Mouse (Mus musculus): Measurements from ENCODE around the gene Rack1.
"Not testable (repeated sequence)": the region's sequence is repeated elsewhere in the genome, so short reads cannot be mapped to it uniquely, and the experiment has no call there.

Rack1 gene

DNA sequence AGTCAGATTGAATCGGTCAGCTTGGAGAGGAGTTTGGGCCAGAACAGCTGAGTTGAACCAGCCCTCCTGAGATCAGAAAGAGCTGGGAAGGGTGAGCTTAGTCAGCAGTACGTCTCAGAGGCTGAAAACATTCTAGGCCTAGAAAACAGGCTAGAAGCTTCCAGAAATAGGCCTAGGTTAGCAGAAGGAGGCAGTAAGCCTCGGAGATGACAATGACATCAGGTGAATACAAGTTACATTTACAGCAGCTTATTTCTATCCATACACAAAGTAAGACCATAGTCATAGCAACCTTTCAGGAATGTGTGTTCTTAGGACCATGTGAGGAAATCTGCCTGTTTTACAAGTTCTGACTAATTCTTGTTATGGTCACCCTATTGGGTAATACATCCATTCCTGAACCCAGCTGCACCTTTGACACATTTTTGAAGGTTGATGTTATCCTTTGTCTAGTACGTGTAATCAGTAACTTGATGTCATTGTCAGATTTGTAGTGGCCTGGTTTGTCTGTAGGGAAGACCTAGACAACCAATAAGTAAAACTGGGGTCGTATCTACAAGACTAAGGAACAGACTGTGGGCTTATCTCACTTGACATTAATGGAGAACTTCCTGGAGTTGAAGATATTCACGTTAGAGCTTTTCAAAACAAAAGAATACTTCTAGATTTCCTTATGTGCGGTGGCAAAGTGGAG lies 19.6 kb downstream of the Rack1 start:
- DNase-seq: no peak

DNA sequence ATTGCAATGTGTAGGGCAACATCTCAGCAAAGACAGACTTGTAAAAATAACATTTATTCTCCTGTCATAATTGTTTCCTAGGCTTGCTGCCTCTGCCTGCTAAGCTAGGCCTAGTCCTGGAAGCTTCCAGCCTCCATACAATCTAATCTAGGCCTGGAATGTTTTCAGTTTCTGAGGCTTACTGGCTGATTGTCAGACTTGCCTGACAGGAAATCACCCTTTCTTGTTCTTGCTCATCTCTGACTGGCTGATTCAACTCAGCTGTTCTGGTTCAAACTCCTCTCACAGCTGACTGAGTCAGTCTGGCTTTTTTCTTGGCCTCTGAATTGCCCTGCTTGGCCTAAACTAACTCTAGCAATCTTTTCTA lies 20.2 kb downstream of the Rack1 start:
- no peak for DNase-seq

DNA sequence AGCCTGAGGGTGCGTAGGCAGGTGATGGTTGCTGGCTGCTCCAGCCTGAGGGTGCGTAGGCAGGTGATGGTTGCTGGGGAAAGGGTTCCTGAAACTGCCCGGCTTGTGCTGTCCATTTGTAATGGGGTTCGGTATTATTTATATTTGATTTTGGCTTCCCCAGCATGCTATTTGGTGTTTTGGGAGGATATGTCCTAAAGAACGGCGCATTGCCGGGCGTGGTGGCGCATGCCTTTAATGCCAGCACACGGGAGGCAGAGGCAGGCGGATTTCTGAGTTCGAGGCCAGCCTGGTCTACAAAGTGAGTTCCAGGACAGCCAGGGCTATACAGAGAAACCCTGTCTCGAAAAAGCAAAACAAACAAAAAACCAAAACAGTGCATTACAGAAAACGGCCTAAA lies 21.2 kb downstream of the Rack1 start:
- not testable (repeated sequence) for DNase-seq

DNA sequence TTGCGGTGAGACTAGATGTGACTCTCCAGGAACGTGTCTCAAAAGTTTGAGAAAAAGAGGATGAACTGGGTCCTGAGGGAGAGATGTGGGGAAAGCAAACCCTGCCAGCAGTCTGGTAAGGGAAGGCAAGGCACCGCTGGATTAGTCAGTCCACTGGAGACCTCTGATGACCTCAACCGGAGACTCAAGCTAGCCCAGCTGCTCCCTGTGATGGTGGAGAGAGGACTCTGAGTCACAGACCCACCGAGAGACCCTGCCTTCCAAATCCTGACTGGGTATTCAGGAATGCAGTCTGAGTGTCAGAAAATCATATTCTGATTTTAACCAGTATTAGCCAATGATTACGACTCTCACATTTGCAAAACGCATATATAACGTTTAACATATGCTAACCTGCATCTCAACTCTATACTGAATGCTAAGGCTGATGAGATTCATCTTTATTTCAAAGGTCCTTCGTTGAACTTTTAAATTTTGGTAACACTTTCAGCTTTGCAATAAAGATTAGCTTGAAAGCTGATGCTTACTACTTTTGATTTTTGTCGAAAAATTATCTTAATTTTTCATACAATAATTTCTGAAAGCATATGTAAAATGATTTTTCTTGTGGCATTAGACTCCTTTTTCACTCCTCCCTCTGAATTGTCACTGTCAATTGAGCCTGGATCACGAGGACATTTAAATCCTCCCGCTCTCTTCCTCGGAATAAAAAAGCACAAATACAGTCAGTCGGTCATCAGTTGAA lies 22.8 kb downstream of the Rack1 start:
- no peak for DNase-seq

DNA sequence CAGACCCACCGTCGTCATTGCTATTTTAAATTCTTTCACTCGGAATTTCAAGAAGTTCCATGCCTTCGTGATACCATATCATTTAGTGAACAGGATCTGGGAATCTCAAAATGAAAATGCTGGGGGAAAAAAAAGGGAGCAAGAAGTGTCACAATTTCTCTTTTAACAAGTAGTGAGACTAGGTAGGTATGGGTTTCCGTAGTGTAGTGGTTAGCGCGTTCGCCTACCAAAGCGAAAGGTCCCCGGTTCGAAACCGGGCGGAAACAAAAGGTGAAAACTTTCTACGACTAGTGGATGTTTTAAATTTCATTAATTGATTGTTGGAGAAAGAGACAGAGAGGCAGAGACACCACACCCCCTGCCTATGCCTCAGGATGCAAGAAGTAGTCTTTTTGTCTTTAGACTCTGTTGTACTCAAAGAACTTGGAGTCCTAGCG lies 23.4 kb downstream of the Rack1 start:
- DNase-seq: peak; percentile 73 to 79

DNA sequence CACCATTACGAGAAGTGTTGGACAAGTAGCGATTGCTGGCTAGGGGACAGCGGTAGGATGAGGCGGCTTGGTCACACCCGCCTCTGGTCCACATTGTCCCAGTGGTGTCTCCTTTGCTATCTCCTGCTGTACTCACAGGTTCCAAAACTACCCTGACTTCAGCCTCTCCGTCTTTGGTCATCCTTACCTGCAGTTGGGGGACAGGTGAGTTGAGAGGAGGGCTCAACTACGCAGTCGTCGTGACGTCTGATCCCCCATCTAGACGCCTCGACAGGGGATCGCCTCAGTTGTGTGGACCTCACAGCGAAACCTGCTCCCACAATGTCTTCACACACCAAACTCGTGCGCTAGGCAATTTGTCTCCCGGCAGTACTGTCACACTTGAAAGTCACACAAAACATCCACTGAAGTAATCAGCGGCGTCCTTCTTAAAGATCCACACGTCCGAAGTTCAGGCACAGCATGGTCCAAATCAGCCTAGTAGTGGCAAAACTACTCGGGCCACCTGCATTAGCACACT lies 24.2 kb downstream of the Rack1 start:
- DNase-seq: no peak

DNA sequence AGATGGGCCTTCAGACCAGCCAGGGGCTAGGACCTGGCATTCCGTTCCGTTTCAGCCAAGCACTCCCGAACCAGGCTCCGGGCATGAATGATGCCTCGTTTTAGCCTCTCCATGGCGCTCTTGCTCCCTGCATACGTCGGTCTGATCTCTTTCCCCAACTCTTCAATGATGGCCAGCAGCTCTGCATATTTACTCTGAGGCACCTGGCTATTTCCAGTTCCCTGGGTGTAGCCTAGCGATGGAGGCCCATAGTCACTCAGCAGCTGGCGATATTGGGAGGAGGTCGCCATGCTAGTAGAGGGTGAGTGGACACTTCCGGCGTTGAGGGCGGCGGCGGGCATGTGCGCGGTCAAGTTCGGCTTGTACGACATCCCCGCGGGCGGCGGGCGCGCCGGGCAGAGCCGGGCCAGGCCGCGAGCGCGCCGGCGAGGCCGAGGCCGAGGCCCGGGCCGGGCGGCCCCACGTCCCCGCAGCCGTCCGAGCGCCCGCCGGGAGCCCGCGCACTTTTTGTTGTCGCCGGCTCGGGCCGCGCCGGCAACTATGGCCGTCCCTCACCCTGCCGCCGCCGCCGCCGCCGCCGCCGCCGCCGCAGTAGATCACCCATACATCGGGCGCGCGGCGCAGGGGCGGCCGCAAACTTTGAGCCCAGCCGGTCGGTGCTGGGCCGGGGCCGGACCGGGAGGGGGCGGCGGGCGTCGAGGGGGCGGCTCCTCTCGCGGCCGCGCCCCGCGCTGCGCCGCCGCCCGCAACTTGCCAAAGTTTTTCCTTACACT lies 26.0 kb downstream of the Rack1 start, which contains the start of the genes Trim7 and Gm12184:
Gene Trim7 (plus strand): TSS at position 162 of the 773 bp plus-strand sequence.
Gene Gm12184 (minus strand): TSS at position 677 of the 773 bp plus-strand sequence.
- peak; percentile 50 to 58 for DNase-seq

DNA sequence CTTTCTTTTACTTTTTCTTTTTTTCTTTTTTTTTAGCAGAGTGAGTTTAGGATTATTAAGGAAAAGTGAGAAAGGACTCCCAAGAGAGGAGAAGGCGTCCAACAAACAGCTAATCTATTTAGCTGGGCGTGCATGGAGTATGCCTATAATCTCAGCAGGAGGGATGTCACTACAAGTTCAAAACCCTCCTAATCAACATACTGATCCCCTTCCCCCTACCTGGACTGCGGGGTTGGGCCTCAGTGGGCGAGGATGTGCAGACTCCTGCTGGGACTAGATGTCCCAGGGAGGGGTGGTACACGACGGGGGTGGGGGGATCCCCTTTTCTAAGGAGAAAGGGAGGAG lies 26.6 kb downstream of the Rack1 start:
- no peak for DNase-seq

DNA sequence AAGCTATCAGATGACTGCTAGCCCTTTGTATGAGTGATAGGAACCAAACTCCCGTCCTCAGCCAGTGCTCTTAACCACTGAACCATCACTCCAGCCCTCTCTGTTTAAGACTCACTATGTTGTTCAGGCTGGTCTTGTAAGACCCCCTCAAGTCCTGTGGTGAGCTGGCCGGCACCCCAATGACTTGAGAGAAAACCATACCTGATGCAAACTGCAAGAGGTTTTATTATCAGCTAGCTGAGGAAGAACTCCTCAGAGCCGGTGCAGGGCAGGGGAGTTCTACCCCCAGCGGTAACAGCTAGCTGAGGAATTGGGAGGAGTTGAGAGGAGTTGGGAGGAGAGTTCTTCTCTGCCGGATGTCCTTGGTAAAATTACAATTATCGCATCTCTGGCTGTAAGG lies 27.8 kb downstream of the Rack1 start:
- no peak for DNase-seq

DNA sequence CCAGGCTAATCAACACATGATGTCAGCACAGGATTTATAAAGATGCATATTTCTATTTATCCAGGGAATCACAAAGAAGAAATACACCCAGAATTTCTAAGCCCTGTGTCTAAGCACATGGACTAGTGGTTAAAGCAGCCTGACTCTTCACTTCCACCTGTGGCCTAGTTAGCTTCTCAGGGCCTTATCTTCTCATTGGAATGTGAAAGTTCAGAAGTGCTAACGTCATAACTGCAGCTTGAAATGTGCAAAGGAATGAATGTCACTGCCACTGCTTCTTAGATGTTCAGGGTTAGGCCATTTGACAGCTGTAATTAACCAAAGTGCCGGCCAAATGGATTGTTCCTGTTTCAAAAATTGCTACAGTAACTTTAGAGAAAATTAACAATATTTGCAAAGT lies 30.1 kb downstream of the Rack1 start:
- DNase-seq: no peak

DNA sequence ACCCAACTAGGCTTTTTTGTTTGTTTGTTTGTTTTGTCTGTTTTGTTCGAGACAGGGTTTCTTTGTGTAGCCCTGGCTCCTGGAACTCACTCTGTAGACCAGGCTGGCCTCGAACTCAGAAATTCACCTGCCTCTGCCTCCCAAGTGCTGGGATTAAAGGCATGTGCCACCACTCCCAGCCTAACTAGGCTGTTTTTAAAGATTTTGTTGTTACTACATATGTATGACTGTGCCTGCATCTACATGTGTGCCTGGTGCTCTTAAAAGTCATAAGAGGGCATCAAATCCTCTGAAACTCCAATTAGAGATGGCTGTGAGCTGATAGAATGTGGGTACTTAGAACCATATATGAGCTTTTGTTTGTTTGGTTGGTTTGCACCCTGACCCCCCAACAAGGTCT lies 31.1 kb downstream of the Rack1 start:
- DNase-seq: no peak

DNA sequence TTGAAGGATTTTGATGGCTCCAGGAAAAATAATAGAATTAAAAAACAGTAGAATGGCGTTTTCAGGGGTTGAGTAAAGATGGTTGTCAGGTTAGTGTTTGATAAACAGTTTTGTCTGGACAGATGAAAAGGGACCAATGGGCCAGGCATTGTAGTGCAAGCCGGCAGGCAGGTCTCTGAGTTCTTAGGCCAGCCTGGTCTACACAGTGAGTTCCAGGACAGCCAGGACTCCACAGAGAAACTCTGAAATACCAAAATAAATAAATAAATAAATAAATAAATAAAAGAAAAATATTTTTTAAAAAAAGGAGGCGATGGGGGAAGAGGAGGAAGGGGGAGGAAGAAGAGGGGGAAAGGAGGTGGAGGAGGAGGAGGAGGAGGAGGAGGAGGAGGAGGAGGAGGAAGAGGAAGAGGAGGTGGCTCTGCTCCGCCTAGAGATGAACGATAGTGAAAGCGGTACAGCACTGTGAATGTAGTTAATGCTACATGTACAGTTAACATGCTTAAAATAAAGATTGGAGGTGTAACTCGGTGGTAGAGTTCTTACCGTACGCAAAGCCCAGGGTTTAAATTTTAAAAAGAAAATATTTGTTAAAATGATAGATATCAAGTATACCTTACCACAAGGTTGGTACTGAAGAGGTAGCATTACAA lies 33.1 kb downstream of the Rack1 start:
- DNase-seq: no peak

DNA sequence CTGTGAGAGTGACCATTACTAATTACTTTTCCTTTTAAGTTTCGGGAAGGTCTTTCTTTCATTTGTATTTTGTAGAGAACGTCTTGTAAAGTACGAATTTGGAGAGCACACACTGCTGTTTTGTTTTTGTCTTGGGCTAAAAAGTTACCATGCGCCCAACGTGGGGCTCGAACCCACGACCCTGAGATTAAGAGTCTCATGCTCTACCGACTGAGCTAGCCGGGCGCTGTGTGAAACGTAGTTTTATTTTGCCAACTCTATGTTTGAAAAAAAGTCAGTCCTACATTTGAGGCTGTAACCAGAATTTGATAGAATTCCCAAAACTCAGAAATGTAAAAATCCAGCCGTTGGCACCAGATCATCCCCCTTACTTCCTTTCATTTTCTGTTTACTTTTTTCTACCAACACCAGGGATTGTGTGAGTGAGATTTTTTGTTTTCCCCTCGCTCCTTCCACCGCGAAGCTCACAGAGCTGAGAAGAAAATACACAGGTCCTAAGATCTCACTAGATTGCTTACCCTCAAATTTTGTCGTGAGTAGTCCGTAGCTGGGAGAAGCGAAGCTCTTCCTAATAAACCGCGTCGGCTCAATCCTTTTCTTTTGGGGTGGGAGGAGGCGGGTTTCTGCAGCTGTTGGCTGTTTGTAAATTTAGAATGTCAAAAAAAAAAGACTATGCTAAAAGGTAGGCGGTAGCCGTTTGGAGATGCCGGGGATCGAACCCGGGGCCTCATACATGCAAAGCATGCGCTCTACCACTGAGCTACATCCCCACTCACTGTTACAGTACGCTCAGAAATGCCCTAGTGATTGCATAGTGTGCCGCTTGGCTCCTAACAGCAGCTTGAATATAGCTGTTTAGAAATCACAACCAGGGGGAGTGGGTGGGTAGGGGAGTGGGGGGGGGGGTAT lies 33.9 kb downstream of the Rack1 start:
- peak; percentile 95 for DNase-seq

DNA sequence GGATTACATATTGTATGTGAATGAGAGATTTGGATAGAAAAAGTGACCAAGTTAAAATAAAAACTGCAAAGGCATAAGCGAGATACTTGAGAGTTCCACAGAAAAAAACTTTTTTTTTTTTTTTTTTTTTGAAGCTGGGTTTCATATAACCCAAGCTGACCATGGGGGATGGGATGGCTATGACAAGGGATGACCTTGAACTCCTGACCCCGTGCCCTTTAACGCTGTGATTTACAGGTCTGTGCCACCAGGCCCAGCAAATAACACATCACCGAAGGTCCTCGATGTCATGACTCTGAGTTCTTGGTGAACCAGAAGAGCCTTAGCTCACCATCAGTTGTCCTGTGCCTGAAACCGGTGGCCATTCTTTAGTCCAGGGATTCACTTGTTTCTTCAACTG lies 35.8 kb downstream of the Rack1 start:
- DNase-seq: no peak

DNA sequence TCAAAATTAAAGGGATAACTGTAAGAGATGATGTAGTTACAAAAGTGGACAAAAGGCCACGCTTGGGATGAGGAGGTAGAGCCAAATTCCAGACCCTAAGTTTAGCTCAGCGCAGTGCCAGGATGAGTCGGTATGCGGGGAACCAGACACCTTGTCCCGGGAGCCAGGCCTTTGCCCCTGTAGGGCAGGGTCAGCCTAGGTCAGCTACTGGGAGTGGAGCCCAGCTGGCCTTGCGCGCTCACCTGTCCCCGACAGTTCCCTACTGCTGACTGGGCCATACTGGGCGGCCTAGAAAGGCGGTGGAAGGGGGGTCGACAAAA lies 36.8 kb downstream of the Rack1 start:
- no peak for DNase-seq

DNA sequence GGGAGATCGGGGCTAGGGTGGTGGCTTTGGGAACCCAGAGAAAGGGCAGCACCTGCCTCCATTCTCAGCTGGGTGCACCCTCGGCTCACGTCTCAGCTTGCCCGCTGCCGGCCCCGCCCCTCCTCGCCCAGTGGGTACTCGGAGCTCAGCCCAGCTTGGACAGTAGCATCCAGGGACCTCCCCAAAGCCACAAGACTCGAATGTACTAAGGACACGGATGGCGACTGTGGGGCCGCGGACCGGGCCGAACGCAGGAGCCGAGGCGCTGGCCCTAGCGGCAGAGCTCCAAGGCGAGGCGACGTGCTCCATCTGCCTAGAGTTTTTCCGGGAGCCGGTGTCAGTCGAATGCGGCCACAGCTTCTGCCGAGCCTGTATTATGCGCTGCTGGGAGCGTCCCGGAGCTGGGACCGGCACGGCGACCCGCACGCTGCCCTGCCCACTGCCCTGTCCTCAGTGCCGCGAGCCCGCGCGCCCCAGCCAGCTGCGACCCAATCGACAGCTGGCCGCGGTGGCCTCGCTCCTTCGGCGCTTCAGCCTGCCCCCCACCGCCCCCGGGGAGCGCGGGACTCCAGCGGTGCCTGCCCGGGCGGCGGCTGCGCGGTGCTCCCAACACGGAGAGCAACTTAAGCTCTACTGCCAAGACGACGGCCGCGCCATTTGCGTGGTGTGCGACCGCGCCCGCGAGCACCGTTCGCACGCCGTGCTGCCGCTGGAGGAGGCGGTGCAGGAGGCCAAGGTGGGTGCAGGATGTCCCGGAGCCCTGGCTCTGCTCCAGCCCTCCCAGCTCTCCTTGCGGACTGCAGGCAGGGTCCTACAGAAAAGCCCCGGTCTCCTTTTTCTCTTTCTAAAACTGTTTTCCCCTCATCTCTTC lies 37.4 kb downstream of the Rack1 start:
- DNase-seq: peak; percentile 77 to 82

DNA sequence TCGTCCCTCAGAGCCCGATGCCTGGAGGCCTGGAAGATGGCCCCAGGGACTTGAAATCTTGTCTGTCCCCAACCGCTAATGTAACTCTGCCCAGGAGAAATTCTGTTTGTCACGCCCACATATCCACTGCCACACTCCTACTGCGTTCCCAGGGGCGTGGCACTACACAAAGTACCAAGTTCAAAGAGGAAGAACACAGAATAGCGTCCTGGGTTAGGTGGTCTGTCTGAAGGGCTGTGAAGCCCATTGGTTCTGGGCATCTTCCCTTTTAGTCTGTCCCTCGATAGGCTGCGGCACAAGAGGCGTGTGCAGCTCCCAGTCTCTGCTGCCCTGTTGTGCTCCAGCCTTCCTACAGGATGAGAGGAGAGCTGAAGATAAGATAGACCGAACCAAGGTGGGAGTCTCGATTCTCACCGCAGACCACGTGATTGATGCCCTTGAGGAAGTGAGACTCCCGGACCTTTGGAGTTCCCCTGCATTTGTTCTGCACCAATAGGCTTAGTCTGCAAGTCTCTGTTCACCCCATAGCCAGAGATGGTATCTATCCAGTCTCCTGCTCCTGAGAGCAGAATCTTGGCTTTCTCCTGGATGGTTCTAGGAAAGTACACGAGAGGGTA lies 38.2 kb downstream of the Rack1 start:
- peak in 1 of 2 experiments; percentile 24 for DNase-seq

DNA sequence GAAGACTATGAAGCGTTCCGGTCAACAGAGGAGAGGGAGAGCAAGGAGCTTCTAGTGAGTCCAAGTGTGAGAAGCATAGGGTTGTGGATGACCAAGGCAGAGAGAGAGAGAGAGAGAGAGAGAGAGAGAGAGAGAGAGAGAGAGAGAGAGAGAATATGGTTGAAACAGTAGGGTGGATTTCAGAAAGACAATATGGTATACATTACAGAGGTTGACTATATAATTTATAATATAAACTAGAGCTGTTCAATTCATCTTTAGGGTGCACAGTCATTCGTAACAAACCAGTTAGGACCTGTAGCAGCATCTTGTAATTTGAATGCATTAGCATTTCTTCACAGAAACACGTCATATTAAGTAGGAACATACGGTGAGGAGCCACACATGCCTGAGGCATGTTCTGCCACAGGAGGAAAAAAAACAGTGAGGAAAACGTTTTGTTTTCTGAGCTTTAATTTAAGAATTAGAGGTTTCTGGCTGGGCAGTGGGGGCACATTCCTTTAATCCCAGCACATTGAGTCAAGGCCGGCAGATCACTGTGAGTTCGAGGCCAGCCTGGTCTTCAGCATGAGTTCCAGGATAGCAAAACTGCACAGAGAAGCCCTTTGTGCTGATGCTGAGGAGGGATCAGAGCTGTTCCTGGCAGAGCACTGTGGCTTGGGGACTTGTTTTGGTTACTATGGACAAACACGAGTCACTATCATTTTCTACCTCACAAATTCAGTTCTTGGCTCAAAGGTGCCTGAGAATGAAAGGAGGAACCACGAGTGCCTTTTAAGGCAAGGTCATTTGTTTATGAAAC lies 38.9 kb downstream of the Rack1 start:
- DNase-seq: no peak

DNA sequence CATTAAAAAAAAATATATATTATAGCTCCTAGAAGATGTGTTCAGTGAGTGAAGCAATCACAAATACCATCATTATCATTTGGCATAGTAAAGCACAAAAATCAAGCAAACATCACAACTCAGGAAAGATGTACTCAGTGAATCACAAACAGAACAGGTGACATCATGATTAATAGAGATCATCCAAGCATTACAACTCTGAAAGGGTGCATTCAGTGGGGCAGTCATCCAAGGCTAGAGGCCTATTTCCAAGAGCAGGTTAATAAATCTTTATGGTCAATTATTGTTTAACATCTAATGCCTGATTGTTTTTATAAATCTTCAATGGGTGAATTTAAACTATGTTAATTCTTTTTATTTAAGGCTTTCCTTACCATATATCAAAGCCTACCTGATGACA lies 40.7 kb downstream of the Rack1 start:
- no peak for DNase-seq

DNA sequence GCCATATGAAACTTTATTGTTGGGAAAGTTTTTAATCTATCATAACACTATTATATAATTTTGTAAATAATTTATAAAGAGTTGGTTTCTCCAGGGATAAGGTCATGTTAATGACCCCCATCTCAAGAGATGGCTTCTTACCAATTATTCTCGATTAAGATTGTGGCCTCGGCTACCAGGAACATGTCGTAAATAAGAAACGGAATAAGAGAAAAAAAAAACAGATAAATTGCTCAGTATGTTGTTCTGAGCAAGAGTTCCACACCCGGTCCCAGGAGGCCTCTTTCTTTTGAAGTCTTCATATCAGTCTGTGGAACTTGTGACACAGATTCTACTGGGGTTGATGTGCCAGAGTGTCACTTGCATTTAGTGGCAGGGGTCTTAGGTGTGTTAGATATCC lies 41.1 kb downstream of the Rack1 start:
- DNase-seq: no peak

All from cerebellum, postnatal 25 days (tissue).